Mouse (Mus musculus) right cerebral cortex, adult 18-20 months (tissue): ENCODE data around the gene Kpnb1.
A peak's percentile ranks its signal among the peaks of the same experiment; 100 is the strongest.

Experiments used
- DNase-seq: peaks from one replicate; pipeline ENCODE4 v3.0.0; 2022; ENCODE audit warnings: mixed read lengths

The Kpnb1 gene

DNA sequence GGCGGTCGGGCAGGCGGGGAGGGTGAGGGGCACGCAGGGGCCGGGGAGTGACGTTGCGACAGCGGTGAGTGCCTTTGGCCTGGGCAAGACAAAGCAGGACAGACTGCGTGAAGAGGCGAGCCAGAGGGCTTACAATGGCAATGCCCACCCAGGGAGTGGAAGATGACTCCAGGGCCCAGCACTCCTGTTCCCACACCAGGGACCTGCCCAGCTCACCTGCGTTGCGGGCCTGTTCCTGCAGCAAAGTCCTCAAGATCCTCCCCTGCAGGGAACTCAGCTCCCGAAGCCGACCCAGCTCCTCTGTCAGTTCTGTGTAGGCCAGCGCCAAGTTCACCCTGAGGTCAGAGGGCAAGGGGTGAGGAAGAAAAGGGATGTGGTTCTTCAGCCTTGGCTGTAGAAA, 48.4 kb downstream of the Kpnb1 start:
- no peak for DNase-seq

DNA sequence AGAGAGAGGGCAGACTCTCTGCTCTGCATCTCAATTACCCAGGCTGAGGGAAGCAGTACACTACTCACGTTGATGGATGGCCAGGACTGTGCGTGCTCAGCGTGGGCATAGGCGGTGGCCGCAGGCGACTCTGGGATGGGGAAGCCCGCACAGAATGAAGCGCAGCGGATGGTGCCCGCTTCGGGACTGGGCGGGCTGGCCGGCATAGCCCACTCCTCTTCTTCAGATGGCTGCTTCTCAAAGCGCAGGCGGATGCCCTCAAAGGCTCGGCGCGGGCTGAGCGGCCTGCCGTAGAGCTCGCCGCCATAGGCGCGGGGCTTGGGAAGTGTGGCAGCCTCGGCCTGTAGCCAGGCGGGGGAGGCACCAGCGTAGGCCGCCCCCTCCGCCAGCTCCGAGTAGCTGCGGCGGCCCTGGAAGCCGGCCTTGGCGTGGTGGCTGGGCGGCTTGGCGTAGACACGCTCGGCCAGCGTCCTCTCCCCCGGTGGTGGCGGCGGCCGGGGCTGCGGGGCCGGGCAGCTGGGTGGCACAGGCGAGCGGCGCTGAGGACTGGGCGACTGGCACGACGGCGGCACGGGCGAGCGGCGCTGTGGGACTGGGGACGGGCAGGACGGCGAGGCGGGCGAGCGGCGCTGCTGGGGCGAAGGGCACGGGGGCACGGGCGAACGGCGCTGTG, 49.0 kb downstream of the Kpnb1 start:
- DNase-seq: peak; percentile 66

DNA sequence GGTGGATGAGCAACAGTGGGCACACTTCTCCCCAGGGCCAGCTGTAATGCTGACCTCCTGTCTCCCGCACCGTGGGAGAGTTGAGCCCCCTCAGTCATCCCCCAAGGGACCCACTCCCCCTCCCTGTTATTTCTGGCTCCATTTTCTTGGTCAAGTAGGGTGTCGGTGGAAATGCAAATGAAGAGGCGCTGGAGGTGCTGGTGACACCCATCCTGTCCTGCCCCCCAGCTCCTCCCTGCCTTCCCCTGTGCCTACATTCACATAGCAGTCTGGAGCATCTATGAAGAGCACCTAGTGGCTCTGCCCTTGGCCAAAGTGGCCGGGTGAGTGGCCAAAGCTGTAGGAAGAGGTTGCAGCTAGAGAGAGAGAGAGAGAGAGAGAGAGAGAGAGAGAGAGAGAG, 54.4 kb downstream of the Kpnb1 start:
- DNase-seq: no peak

DNA sequence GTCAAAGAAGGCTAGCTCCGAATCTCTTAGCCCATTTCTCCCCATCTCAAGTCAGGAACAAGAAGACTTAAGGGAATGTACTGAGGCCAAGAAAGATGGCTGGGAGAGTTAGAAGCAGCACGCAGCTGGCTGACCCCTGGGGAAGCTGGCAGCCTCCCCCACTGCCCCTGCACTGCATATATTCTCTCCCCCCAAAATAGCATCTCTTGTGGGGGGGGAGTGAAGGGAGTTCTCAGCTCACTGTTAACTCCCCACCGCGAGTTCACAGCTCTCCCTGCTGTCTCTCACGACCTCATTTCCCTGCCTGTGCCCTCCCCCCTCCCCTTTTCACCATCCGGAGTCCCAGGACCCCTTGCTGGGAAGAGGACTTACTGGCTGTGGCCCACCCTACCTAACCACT, 55.5 kb downstream of the Kpnb1 start:
- DNase-seq: no peak

DNA sequence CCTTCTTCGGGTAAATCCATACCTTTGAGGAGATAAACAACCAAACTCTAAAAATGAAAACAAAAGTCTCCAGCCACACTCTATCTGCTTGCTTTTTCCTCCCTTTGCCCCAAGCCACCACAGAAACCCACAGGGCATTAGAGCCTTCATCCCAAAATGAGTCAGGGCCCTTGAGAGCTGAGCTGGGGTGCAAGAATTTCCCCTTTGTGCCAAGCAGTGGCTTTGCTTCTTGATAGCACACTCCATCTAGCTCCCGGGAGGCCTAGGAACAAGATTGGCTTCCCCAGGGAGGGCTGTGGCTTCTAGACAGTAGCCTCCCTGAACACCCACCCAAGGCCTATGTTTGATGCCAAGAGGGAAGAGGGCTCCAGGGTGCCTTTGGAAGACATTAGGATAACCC, 56.0 kb downstream of the Kpnb1 start:
- no peak for DNase-seq

DNA sequence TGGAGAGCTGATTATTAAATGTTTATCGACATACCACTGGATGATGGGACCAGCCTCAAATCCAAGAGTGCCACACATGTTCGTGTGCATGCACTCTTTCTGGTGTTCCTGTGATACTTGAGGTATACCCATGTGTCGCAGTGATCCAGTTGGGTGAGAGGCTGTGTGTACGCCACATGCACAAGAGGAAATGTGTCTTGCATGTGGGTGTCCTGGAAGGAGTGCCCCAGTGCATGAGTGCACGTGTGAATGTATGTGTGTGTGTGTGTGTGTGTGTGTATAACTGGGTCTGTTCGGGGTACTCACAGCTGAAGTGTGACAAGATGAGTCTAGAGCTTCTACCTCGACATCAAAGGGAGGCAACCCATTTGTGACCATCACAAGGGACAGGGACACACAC, 57.4 kb downstream of the Kpnb1 start:
- no peak for DNase-seq

DNA sequence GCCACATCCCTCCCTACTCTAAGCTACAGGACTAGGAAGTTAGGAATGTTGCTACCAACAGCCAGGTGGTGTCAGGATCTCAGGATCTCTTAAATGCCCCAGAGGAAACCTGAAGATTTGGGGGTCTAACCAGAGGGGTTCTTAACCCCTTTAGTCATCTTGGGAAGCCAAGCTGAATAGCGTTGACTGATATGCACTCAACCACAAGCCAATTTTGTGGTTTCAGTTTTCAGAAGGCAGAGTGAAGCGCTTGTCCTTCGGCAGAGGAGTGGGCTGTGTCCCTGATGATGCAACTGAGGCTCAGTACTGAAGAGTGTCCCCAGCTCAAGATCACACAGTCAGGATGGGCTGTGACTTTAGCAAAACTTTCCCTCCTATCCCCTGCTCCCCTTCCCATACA, 58.7 kb downstream of the Kpnb1 start:
- no peak for DNase-seq

DNA sequence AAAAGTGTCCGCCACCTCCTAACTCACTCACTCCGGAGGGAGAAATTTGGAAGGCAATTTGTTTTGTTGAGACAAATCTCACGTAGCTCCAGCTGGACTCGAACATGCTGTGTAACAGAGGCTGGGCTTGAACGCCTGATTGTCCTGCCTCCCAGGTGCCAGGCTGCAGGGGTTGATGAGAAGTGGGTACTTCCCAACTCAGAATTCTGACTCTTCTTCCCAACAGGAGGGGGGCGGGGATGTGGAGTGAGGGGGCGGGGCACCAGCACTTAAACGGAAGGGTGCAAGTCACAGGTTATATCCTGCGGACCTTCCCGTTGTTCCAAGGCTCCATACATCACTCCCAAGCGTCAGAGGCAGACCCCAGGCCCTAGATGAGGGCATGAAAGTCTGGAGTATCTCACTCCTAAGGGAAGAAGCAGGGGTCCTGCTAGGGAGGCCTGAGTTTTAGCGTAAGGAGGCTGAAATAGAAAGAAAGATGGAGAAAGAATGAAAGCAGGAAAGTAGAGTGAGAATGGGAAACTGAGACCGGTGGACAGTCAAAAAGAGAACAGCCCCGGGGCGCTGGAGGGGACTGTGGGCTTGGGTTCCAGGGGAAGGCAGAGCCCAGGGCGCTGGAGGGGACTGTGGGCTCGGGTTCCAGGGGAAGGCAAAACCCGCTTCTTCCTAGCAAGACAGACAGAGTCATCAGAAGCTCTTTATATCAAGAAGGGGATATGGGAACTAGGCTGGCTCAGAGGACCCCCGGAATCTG, 60.0 kb downstream of the Kpnb1 start:
- DNase-seq: no peak

DNA sequence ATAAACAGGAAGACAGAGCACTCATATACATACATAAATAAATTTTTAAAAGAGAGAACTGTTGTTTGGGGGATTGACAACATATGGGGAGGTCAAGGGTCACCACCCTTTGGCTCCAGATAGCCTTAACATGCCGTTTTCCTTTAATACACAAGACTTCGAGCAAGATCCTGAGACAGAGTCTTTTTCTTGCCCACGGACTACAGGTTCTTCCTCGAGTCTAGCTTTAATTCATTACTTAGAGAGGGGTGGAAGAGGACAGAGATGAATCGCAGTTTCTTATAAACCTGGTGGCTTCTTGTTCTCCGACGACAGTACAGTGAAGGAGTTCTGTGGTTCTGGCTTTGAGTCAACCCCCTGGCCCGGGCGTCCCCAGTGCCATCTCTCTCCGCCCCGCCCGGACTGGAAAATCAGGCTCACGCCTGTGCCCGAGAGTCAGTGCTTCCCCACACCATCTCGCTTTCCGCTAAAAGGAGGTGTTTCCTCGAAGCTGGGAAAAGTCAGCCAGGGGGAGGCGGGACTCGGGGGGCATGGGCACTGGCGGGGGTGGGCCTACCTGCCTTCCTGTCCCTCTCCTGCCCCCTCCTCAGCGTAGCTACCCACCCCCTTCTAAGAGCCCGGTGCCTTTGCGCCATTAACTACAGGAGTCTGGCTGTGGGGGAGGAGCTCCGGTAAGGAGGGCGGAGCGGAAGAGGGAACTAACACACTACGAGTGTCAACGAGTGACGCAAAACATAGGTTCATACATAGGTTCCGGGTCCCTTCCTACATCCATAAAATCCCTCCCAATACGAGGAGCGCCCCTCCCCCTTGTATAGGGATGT, 60.8 kb downstream of the Kpnb1 start:
- DNase-seq: no peak

DNA sequence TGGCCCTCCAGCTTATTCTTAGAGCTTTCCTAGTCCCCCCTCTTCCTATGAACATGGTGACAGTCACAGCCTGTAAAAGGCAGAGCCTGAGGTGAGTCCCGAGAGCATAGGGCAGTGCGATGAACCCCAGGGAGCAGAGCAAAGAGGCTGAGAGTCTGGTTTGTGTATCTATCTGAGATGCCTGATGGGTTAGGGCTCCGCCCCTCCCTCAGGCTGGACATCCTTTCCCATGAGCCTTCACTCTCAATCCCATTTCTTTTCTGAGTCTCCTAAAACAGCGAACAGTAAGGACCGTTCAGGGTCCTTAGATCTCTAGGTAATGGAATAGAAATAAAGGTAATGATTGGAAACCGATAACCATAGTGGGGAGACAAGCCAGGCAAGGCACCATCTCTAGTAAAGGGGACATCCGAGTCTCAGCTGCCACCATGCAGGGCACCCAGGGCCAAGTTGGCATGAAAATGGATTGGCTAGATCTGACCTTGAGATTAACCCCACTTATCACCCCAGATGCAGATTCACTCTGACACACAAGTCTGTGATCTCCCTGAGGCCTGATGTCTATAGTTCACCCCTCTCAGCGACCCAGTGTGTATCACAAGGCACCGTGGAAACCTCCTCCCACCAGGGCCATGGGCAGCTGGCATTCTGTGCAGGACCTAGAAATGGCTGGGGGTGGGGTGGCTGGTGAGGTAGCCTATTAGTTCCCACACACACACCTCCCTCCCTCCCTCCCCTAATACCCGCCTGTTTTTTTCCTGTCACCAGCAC, 63.2 kb downstream of the Kpnb1 start:
- DNase-seq: no peak

DNA sequence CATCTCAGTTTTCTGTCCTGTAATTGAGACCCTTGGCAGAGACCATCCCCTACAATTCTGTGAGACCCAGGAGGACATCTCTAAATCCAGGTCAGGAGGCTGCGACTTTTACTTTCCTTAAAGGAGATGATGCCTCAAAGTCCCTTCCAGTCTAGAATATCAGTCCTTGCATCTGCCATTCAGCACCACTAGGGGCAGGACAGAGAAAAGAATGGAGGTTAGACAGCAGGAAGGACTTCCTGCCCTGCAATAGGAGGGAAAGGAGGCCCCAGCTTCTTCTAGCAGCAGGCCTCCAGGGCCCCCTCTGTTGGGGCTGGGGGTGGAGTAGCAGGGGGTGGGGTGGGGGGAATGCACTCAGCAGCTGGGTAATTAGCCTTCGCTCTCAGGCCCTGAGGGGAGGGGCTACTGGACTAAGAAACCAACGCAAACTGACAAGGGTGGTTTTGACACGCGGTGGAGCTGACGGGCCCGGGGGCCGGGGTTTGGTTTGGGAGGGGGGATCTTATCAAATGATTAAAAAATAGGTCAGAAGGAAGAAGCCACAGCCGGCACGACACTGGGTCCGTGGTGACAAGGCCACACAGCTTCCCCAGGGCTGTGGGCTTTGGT, 64.3 kb downstream of the Kpnb1 start:
- no peak for DNase-seq

DNA sequence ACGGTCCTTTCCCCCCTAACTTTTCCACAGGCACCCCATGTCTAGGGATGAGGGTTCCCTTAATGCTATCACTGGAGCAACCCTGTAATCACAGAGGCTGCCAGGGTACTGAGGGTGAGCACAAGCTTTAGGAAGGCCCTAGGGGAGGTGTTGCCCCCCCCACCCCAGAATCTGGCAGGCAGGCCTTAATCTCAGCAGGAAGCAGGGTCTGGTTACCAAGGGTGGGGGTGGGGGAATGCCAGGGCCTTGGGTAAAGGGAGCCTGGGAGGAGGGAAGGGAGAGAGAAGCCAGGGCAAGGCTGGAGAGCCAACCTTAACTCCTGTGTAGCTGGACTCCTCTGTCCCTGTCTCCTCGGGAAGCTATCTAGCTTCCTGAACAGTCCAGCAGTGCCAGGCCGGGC, 67.0 kb downstream of the Kpnb1 start:
- no peak for DNase-seq

DNA sequence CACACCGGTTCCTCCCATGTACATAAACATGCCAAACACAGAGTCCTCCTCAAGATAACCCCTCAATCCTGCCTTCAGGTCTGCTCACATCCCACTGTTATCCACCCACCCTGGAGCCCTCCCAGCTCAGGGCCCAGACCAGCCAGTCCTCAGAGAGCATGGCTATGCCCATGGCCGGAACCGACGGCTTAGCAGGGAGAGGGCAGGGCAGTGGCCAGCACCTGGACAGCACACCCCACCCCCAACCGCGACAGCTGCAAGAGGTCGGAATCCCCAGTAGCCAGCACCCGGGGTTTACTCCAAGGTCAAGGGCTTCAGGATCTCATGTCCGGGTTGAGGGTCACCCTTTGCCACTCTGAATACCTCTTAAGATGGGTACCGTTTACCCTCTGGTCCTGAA, 67.5 kb downstream of the Kpnb1 start:
- DNase-seq: no peak

DNA sequence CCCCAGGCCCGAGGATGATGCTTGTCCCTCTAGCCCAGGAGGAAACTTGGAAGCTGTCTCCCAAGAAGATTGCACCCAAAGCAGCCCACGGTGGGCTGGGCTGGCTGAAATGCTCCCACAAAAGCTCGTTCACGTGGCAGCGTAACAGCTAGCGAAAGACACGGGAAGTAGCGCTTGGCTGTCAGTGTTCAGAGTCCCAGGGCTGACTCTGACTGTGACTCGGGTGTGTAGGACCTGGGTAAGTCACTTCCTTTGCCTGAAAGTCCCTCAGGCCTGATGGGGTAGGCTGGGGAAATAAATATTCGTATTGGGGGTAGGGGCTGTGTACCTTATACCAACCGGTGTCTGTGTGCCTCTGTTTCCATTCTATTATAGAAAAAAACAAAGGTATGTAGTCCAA, 71.9 kb downstream of the Kpnb1 start:
- no peak for DNase-seq

DNA sequence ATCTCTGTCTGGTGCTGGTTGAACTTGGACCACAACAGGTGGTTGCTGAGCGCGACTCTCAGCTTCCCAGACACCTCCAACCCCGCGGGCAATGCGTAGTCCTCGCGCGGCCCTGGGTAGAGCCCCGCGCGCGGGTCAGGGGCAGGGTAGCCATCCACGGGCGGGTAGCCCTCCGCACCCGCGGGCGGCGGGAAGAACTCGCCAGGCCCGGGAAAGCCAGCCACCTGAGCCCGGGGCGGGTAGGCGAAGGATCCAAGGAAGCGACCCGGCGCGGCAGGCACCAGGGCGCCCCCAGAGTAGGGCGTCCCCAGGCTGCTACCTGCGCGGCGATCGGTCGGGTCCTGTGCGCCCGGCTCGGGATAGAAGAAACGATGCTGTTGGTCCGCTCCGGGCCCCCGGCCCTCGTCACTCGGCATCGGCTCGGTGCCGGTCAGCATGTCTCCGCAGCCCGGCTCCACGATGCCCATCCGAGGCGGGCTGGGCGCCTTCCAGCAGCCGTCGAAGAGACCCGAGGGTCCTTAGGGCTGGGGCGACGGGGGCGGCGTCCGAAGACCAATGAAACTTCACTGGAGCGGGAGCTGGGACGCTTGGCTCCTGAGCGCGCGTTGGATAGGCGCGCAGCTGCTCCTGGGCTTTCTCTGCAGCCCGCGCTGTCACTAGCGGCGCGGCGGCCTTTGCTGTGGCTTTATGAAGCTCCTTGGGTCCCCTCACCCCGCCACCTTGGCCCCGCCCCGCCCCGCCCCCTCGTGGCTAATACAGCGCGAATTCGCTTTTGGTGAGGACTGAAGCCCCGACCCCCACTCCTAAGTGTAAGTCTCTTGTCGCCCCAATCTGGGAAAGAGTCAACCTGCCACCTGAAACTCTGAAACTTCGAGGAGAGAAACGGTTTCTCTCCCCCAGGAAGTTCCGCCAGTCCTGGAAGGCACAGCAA, 72.7 kb downstream of the Kpnb1 start, which contains the start of gene Tbx21:
TSS of gene Tbx21 (minus strand) at position 661 of the 931 bp plus-strand sequence.
- DNase-seq: no peak

DNA sequence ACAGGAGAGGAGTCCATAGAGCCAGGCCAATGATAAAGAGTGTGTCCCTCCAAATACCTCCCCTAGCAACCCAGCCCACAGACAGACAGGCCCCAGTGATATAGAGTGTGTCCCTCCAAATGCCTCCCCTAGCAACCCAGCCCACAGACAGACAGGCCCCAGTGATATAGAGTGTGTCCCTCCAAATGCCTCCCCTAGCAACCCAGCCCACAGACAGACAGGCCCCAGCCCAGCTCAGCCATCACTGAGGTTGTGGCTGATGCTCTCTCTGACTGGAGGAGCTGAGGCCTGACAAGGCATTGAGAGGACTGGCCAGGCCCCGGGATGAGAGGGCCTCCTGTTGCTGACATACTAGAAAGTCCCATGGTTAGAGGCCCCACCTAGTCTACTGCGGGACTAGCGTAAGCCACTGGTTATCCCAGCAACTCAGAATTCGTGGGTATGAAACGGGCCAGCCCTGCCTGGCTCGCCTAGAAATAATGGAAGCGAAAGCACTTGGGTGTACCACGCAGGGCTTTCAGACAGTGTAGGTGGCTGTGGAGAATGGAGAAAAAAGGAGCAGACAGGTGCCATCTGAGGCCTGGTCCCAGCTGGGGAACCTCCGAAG, 75.1 kb downstream of the Kpnb1 start:
- no peak for DNase-seq
